Mouse (Mus musculus) adrenal gland, postnatal 14 days (tissue): ENCODE results near the gene Camsap2. TPM values are rescaled to one million over a fixed set of nuclear protein-coding genes. Genes with fewer than 3 reads are reported as not detected.
A peak's percentile ranks its signal among the peaks of the same experiment; 100 is the strongest.

Experiments used
- DNase-seq: peaks from one replicate; pipeline ENCODE4 v3.0.0; 2021; ENCODE audit warnings: mixed read lengths
- total RNA-seq: library from RNA; stranded (reverse); gene quantifications from 2 replicates; pipeline ENCODE4 v1.2.3, GENCODE M21; 2021

Camsap2 gene
- total RNA-seq, 1 experiment from 2014 or later = 47.2 TPM

- DNase-seq = no peak
Measured at GRCm38 (mm10) chr1:136344281-136344680, 1.6 kb downstream of the Camsap2 start.

DNA sequence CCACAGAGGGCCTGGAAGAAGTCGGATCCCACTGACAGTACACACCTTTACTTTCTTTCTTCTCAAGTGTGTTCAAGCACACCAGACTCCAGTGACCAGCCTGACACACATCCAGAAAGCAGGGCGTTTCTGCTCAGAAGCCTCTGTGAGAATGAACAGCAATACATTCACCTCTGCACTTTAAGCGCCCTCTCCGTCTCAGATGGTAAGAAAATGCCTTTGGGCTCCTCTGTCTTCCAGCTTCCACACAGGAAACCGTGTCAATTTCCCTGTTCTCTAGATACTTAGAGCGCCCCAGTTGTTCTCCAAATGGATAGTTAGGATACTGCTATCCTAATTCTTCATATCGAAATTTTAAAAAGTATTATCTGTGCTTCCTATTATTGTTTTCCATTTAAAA is 2.2 kb downstream of the Camsap2 start:
- DNase-seq = no peak

DNA sequence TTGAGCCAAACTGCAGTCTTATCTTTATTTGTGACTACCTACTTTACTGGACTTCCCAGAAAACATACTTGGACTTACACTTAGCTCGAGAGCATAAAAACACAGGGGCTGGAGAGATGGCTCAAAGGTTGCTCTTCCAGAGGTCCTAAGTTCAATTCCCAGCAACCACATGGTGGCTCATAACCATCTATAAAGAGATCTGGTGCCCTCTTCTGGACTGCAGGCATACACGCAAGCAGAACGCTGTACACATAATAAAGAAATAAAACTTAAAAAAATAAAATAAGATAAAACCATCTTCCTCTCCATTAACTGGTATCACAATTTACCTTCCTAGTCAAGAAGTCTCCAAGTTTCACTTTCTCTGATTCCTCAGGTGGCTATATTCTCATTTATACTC is 5.4 kb downstream of the Camsap2 start:
- DNase-seq = no peak

DNA sequence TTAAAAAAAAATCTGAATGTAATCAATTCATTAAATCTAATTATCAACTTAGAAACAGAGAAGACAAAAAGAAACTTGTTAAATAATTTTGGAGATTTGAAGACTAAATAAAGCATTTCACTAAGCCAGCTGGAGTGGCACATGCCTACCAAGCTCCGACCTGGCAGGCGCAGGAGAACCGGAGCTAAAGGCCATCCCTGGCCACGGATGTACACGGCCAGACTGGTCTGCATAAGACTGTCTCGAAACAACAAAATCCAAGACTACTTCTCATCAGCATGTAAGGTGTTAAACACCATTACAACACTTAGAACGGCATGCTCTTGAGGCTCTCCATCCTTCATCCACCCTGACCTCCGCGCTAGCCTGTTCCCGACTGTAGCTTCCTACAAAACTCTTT is 11.2 kb downstream of the Camsap2 start:
- no peak for DNase-seq

GRCm38 (mm10) chr1:136333512-136333911 is 12.4 kb downstream of the Camsap2 start:
- DNase-seq = no peak

GRCm38 (mm10) chr1:136333071-136333470 is 12.8 kb downstream of the Camsap2 start:
- no peak for DNase-seq

GRCm38 (mm10) chr1:136331836-136332235 is 14.1 kb downstream of the Camsap2 start:
- no peak for DNase-seq

GRCm38 (mm10) chr1:136329426-136329825 is 16.5 kb downstream of the Camsap2 start:
- DNase-seq = no peak

- DNase-seq = no peak
Measured at GRCm38 (mm10) chr1:136328640-136329039, 17.3 kb downstream of the Camsap2 start.

DNA sequence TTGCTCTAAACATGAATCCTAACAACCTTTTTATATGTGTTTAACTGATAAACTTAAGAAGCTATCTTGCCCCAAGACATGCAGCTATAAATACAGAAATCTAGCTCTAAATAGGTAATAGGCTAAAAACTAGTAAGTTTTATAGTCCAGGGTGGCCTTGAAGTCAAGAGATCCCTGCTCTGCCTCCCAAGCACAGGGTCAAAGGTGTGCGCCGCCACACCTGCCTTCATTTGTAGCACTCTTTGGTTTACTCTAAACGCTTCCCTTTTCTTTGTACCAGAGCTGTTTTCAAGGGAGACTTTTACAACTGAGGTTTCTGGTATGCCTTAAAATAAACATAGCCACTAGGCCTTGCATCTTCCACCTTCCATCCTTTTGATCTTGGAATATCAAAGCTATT is 18.3 kb downstream of the Camsap2 start:
- no peak for DNase-seq

DNA sequence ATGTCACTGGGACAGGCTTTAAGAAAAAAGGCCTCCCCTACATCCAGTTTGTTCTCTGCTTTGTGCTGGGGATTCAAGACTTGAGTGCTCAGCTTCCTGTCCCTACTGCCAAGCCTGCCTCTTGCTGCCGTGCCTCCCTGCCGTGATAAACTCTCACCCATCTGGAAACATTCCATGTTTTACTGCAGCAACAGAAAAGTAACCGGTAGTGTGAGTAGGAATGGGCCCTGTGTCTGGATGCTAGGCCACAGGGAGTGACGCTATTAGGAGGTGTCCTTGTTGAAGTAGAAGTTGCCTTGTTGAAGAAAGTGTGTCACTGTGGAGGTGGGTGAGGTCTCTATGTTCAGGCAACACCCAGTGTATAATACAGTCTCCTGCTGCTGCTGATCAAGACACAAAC is 20.0 kb downstream of the Camsap2 start:
- DNase-seq = peak; percentile 49

- DNase-seq = no peak
Measured at GRCm38 (mm10) chr1:136322331-136322730, 23.6 kb downstream of the Camsap2 start.

DNA sequence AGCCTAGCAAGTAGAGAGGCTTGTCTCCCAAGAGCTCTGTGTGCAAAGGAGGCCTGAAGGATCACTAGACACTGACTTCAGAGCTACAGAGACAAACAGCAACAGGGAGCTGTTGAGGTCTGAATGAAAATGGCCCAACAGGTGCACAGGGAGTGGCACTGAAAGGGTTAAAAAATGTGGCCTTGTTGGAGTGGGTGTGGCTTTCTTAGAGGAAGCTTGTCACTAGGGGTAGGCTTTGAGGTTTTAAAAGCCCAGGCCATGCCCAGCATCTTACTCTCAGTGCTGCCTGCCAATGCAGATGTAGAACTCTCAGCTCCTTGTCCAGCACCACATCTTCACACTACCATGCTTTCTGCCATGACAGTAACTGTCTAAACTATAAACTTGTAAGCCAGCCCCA is 29.6 kb downstream of the Camsap2 start:
- DNase-seq = no peak

DNA sequence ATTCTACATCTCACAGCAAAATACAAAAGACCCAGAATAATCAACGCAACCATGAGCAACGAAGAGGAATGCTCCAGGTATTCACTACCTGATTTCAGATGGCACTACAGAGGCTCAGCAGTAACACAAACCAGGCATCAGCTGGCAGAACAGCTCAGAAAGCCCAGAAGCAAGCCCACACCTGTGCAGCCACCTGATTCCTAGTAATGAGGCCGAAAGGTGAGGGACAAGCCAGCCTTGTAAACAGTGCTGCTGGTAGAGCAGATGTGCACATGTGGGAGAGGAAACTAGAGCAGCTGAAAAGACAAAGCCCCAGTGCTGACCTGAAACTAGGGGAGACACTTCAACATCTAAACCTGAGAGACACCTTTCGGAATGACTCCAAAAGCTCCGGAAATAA is 36.7 kb downstream of the Camsap2 start:
- no peak for DNase-seq

GRCm38 (mm10) chr1:136306424-136306823 is 39.5 kb downstream of the Camsap2 start:
- DNase-seq = peak; percentile 57

- peak; percentile 18 for DNase-seq
Measured at GRCm38 (mm10) chr1:136293961-136294360, 51.9 kb downstream of the Camsap2 start.

DNA sequence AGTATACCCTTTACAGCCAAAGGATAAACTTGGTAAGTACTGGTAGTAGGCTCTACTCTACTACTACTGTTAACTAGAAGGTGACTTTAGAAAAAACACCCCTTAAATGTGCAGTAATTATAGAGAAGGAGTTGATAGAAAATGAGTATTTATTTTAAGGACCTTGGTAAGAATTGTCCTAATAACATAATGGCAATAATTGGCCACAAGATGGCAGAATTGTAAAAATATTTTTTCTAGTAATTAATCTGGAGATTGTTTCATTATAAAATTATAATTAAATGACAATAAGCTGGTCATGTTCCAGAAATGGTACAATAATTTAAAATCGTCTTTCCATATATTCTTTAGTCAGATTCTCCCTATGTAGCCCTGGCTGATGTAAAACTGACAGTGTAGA is 56.1 kb downstream of the Camsap2 start:
- no peak for DNase-seq

- no peak for DNase-seq
Measured at GRCm38 (mm10) chr1:136277366-136277765, 68.5 kb downstream of the Camsap2 start.

GRCm38 (mm10) chr1:136268224-136268623 is 77.7 kb downstream of the Camsap2 start:
- no peak for DNase-seq

DNA sequence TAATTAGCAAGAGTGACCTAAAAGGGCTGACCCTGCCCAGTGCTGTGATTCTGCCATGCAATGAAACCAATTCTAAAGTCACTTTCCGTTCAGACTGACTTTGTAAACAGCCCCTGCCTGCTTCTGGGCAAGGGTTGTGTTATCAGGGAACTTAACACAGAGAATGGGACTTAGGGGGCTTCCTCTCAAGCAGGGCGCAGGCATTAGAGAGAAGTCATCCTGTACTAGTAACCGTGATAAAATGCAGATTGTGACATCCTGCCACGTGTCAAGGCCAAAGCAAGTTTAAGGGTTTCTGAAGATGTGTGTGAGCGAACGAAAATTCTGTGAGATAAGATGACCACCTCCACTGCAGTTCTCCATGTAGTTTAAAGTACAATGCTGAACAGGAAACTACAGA is 79.8 kb downstream of the Camsap2 start:
- no peak for DNase-seq

GRCm38 (mm10) chr1:136263355-136263754 is 82.5 kb downstream of the Camsap2 start:
- DNase-seq = no peak

GRCm38 (mm10) chr1:136260635-136261238 is 85.2 kb downstream of the Camsap2 start, which contains the start of gene Gpr25:
Gene Gpr25 (minus strand): TSS chr1:136260873.
- no peak for DNase-seq

DNA sequence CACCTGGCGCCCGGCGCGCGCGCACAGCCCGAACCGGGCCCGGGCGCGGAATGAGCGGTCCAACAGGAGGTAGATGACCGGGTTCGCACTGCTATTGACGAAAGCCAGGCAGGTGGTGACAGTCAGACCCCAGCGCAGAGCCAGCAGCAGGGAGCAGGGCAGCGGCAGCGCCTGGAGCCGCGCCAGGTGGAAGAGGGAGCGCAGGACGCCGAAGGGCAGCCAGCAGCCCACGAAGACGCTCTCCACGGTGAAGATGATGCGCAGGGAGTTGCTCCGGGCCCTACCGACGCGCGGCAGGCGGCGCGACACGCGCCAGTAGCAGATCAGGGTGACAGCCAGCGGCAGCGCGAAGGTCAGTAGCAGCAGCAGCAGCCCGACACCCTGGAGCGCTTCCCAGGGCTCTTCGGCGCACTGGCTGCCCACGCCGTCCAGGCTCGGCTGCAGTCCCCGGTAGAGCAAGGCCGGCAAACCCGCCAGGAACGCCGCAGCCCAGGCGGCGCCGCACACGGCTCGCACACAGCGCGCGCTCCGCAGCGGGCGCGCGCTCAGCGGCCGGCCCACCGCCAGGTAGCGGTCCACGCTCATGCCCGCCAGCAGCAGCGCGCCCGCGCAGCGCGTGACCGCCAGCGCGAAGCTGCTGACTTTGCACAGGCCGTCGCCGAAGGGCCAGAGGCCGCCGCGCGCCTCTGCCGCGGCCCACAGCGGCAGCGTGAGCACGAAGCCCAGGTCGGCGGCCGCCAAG is 85.8 kb downstream of the Camsap2 start:
- peak; percentile 72 for DNase-seq

- DNase-seq = peak; percentile 10
Measured at GRCm38 (mm10) chr1:136259543-136259892, 86.4 kb downstream of the Camsap2 start.
